Mouse (Mus musculus) kidney, adult 10 weeks (tissue): ENCODE results near the gene Iqck. TPM values are rescaled to one million over a fixed set of nuclear protein-coding genes. Genes with fewer than 3 reads are reported as not detected.

Source experiments
- polyA plus RNA-seq: library from polyadenylated mRNA; stranded (reverse); fragments of 350-450 nt; fragmentation: Illumina TruSeq; extraction: RNeasy Lipid Tissue Mini Kit (QIAGEN cat#74804); gene quantifications from one replicate; pipeline ENCODE4 v1.2.3, GENCODE M21; 2014; ENCODE audit warnings: low read depth, low replicate concordance

Gene Iqck
- 0.93 TPM for polyA plus RNA-seq

DNA sequence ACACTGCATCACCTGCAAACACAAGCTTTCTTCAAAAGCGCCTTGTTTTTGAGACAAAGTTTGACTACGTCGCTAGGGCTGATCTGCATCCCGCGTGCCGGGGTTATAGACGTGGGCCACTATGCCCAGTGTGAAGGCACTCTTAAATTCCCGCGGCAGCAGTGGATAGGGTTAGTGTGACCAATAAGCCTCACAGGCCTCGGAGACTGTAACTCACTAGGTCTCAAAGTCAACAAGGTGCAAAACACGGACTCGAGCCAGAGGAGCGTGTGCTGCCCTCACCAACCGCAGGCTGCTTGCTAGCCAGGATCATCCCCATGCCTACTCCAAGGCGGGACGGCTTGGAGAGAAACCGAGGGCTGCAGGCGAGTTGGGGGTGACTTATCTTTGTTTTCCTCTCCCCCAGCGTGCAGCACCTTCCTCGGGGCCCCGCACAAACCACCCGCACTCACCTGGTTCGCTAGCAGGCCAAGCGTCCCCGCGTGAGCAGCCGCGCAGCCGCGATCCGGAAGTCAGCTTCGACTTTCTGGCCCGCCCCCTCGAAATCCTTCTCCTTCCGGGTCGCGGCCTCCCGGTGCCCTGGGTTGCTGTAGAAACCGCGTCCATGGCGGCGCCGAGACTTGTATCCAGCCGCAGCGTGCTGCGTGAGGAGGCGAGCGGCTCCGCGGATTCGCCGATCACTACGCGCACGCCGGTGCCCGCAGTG is at the start of gene Iqck:
TSS of gene Iqck (plus strand) at position 582 of the 706 bp plus-strand sequence.

DNA sequence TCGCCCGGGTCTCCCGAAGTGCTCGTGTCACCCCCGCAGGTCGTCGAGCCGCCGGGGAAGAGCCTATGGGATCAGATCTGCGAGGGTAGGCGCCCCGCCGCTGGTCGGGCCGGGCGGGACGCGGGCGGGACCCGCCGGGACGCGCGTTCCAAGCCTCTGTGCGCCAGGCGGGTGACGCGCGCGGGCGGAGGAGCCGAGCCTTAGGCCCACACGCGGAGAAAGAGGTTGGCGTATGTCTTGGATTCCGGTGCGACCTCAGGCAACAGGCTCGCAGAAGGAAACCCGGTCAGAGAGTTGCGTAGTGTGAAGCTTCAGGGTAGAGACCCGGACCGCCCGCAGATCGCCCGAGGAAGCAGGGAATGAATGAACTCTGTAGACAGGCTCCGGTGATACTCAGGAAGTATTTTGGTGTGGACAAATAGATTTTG is 339 bp downstream of the Iqck start, which contains the start of gene Knop1:
TSS of gene Knop1 (minus strand) at position 378 of the 428 bp plus-strand sequence.

DNA sequence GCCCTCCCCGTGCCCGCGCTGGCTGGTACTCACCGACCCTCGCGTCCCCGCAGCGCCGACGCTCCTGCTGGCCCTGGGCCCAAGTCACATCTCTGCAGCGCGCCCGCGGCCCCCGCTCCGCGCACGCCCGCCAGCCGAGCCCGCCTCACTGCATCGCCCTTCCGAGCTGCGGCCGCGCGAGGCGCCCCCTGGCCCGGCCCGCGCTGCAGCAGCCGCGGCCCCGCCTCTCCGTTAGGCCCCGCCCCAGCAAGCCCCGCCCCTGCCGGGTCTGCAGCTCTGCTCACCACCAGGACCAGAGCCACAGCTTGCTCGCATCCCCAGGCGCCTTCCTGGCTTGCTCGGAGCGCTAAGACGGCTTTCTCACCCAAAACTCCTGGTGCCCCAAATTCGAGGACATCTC is 139.5 kb downstream of the Iqck start, which contains the start of gene Gprc5b:
TSS of gene Gprc5b (minus strand) at position 205 of the 400 bp plus-strand sequence.

Other genes with a start within 250 kb of the Iqck start
- 271 TPM for gene Gde1, start 150.0 kb upstream of the Iqck start, polyA plus RNA-seq
- gene Ccp110, start 143.2 kb upstream of the Iqck start, polyA plus RNA-seq: 16.3 TPM
- 12.6 TPM for gene Vps35l, start 115.5 kb upstream of the Iqck start, polyA plus RNA-seq
- 40.2 TPM for gene Knop1, start 502 bp downstream of the Iqck start, polyA plus RNA-seq
- gene Gprc5b, start 139.5 kb downstream of the Iqck start, polyA plus RNA-seq: 4.8 TPM